Mouse (Mus musculus) gastrocnemius, postnatal 4 days (tissue): Measurements from ENCODE around the gene H2al1e. TPM values are rescaled to one million over a fixed set of nuclear protein-coding genes. Genes with fewer than 3 reads are reported as not detected.

Source experiments
- total RNA-seq, 2 experiments: library from RNA; stranded (reverse); gene quantifications; 2 replicates each; pipeline ENCODE4 v1.2.3; 2021

Gene H2al1e
- total RNA-seq, 2 experiments from 2014 or later = not detected

Other genes starting within 250 kb of the H2al1e start
- not detected for gene H2al1a, start 12.7 kb upstream of the H2al1e start, total RNA-seq
- gene H2al1b, start 9.5 kb upstream of the H2al1e start, total RNA-seq = not detected
- gene H2al1c, start 6.3 kb upstream of the H2al1e start, total RNA-seq = not detected
- not detected for gene H2al1d, start 3.1 kb upstream of the H2al1e start, total RNA-seq
- gene H2al1f, start 3.2 kb downstream of the H2al1e start, total RNA-seq = not detected
- gene H2al1g, start 6.3 kb downstream of the H2al1e start, total RNA-seq = not detected
- not detected for gene H2al1h, start 9.6 kb downstream of the H2al1e start, total RNA-seq
- gene H2al1i, start 12.7 kb downstream of the H2al1e start, total RNA-seq = not detected
- not detected for gene H2al1j, start 15.9 kb downstream of the H2al1e start, total RNA-seq